Mouse (Mus musculus) adipose tissue, adult 10 weeks (tissue): ENCODE measurements around the gene Slc41a3. TPM values are rescaled to one million over a fixed set of nuclear protein-coding genes. Genes with fewer than 3 reads are reported as not detected.

Source experiments
- polyA plus RNA-seq: library from polyadenylated mRNA; stranded (reverse); fragments of 350-450 nt; fragmentation: Illumina TruSeq; extraction: RNeasy Lipid Tissue Mini Kit (QIAGEN cat#74804); gene quantifications from one replicate; pipeline ENCODE4 v1.2.3, GENCODE M21; 2014; ENCODE audit warnings: low read depth, low replicate concordance

Gene Slc41a3
- 46.0 TPM for polyA plus RNA-seq

GRCm38 (mm10) chr6:90604533-90605297 is at the start of gene Slc41a3:
Gene Slc41a3, plus strand, starts transcription at chr6:90604725.

Other genes starting within 250 kb of the Slc41a3 start
- gene Zxdc, start 235.2 kb upstream of the Slc41a3 start, polyA plus RNA-seq, result 12.2 TPM
- 3.5 TPM for gene Cfap100, start 175.9 kb upstream of the Slc41a3 start, polyA plus RNA-seq
- 31.9 TPM for gene Klf15, start 142.1 kb upstream of the Slc41a3 start, polyA plus RNA-seq
- gene Aldh1l1, start 118.3 kb upstream of the Slc41a3 start, polyA plus RNA-seq, result 54.0 TPM